Mouse (Mus musculus): ENCODE results near the gene Rnf7.

DNA sequence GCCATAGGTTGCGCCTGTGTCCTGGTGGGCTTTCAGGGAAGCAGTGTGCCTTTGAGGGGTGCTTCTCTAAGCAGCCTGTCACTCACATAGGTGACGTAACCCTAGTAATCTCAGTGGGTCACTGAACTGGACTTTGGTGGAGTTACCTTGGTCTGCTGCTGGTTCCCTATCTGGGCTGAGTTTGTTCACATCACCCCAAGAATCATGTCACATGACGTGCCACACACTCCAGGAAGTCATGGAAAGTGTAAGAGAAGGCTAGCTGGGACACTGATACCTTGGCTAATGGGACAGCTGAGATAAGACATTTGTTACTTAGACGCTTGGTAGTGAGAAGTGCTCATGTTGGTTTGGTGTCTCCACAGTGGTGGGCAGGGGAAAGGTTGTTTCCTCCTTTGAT lies 47.5 kb upstream of the Rnf7 start:
- TF ChIP-seq POLR2A (IDR thresholded peaks at IDR 0.05; ENCODE audit: control insufficient read depth, low read depth, low read length) (no peak), CTCF (IDR thresholded peaks at IDR 0.05; ENCODE audit: control insufficient read depth, insufficient read depth, insufficient replicate concordance, low read depth, low read length) (no peak)
